Mouse (Mus musculus) brain, embryonic 14.5 days (tissue): Measurements from ENCODE around the gene 1110012L19Rik.

ENCODE experiments used
- CTCF ChIP-seq: fragments of 200-500 bp; IDR thresholded peaks from 2 replicates; pipeline ENCODE4 v1.5.1; 2012; ENCODE audit warnings: inconsistent platforms, mild to moderate bottlenecking, moderate library complexity, borderline replicate concordance; ENCODE audit not compliant: insufficient read depth, insufficient read length; ENCODE audit errors: extremely low read depth
- POLR2A ChIP-seq: fragments of 200-500 bp; IDR thresholded peaks from 2 replicates; pipeline ENCODE4 v1.6.1; 2012; ENCODE audit warnings: mild to moderate bottlenecking, inconsistent platforms, borderline replicate concordance; ENCODE audit not compliant: poor library complexity, insufficient read depth, insufficient read length, severe bottlenecking; ENCODE audit errors: extremely low read depth

DNA sequence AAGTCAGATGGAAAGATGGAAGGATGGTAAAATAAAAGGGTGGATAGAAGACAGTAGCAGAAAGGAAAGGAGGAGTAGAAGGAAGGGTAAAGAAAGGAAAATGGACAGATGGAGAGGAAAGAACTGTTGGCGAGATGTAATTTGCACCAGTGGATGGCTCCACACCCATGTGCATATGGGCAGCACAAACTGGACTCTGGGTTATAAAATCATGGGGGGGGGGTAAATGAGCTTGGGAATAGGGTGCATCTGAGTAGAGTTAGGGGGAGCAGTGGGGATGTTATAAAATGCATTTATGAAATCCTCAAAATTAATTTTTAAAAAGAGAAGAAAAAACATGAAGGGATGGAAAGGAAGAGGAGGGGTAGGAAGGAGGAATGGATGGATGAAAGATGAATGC, 21.5 kb upstream of the 1110012L19Rik start:
- TF ChIP-seq CTCF (no peak), POLR2A (no peak)
